Mouse (Mus musculus): ENCODE measurements around the gene Ceacam1. TPM values are rescaled to one million over a fixed set of nuclear protein-coding genes. Genes with fewer than 3 reads are reported as not detected.
"Not testable (repeated sequence)": the region's sequence is repeated elsewhere in the genome, so short reads cannot be mapped to it uniquely, and the experiment has no call there.

Ceacam1 gene
- 10 to 100 TPM; 10.3 to 11.7 TPM for total RNA-seq (2021)
- long read RNA-seq, experiment 1, transcript Ceacam1-209 (6 exons, 1,061 nt) = major isoform, 15 of 21 reads
- long read RNA-seq, experiment 1, partial matches to known transcripts = 2 of 21 reads
- long read RNA-seq, experiment 1, other reads (novel, unspliced or antisense) = 2 of 21 reads
- long read RNA-seq, experiment 2, partial matches to known transcripts = 0 of 3 reads
- long read RNA-seq, experiment 2, other reads (novel, unspliced or antisense) = 0 of 3 reads

DNA sequence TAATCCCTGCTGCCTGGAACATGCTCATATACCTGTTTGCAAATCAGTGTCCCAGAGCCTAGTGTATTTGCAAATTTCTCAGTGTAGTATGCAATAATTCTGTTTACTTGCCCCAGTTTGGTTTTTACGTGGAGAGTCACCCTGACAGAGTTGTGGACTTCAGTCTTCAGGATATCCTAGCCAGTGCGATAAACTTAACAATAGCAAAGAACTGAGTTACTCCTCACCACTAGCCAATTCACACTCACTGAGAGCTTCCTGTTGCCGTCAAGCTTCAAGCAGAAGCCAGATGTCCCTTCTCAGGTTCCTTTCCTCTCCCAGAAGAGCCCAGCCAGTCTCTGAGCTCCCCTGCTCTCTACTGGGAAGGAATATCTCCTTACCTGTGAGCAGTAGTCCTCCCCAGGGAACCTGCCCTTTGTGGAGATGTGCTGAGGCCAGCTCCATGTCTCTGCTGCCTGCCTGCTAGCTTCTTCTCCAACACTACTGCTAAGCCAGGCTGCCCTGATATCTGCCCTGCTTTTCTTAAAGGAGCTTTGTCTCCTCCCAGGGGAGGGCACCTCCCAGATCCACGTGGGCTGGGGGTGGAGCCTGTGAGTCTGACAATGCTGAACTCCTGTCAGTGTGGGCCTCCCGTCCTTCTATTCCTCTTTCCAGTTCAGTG, at the start of gene Ceacam1:
Ceacam1 (minus strand) TSS at position 513 of the 661 bp plus-strand sequence.
- DNase-seq = peak; percentile 71 to 84

DNA sequence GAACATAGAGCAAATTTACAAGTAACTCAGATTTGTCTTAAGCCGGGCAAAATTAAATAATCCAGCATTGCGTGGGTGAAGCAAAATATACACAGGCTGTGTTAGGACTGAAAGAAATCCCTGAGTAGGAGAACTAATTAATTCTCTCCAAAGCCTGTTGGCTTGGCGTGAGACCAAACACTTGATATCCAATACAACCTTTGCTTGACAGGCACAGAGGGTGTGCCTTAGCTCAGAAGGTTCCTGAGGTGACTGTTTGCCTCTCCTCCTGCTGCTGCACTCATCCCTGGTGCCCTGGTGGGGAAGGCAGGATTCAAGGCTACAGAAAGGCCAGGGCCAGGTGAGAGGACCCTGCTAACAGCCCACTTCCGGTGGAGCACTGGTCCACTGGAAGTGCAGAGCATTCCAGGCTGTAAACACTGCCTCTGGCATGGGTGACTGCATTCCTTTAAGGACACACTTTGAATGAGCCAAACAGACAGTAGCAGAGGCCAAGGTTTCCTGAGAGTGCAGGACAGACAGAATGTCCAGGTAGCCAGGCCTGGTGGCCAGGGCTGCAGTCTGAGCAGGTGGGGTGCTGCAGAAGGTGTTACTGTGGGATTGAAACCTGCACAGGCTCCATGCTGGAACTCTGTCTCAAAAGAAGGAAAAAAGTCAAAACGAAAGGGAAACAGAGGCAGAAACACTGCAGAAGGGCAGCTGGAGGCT, 38.8 kb upstream of the Ceacam1 start:
- not testable (repeated sequence) for DNase-seq

DNA sequence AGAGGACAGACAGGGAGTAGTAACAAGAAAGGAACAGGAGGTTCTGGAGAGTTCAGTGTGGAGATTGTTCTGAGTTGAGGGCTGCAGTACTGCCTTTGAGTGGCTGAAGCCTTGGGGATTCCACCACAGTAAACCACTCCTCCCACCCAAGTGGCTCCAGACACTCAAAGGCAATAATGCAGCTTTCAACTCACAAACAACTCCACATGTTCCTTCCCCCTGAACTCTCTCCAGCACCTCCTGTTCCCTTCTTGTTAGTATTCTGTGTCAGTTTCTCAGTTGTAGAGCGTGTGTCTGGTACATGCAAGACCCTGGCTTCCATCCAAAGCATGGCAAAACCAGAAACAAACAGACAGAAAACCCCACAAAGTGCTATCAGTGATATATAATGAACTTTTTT, 38.3 kb upstream of the Ceacam1 start:
- not testable (repeated sequence) for DNase-seq

DNA sequence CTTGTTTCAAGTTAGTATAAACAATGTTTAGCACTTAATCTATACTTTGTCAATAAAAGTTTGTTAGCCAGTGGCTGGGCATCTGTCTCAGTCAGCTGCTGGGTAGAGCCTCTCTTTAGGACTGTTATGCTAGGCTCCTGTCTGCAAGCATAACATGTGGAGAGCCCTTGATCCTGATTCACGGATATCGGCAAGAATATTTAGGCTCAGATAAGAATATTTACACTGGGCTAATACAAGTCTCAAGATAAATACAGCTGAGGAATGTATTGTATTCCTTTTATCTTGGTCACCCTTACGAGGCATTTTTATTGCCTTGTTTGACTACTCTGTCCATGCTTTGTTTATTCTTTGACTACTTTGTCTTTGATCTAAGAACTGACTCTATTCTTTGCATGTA, 32.5 kb upstream of the Ceacam1 start:
- DNase-seq = no peak

DNA sequence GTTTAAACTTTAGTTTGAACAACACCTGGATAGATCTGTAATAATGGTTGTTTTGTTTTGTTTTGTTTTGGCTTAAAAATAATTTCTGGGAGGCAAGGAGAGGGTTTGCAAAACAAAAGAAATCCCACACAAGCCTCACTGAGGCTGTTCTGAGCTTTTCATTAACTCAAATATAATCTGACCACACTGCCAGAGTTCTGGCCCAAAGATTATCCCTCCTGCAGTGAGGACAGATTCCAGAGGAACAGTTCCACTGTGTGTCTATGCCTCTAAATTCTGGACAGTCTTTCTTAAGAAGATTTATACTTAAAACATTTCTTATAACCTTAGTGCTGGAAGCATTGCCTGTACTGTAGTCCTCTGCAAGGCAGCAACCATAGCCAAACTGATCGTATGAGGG, 17.2 kb upstream of the Ceacam1 start:
- no peak for DNase-seq

DNA sequence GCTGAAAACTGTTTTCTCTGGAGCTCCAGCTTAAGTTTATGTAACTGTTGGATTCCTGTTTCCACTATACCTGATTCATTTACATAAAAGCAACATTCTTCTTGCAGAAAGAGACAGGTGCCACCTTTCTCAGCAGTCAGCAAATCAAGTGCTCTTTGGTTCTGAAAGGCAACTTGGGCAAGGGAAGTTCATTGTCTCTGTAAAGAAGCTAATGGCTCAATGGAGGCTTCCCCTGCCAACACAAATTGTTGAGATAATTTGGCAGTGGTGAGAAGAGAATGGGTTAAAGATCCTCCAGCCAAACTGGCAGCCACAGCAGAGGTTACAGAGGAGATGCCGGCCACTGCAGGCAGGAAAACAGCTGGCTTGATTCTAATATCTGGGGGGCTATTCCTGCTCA, 13.3 kb upstream of the Ceacam1 start:
- not testable (repeated sequence) for DNase-seq

DNA sequence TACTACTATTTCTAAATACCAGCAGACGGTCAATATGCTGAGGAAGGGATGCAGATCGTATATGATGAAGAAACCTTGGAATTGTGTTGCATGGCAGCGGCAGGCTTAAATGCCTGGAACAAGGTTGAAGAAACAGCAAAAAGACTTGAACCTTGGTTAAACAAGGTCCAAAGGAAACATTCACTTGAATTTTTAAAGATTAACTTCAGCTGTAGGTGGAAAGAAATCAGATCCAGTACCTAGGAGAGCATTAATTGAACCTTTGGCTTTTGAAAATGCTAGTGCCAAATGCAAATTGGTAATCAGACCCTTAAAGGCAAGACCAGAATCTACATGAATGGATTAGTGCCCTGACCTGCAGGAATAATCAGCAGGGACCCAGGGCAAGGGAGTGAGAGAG, 12.0 kb upstream of the Ceacam1 start:
- DNase-seq = not testable (repeated sequence)

DNA sequence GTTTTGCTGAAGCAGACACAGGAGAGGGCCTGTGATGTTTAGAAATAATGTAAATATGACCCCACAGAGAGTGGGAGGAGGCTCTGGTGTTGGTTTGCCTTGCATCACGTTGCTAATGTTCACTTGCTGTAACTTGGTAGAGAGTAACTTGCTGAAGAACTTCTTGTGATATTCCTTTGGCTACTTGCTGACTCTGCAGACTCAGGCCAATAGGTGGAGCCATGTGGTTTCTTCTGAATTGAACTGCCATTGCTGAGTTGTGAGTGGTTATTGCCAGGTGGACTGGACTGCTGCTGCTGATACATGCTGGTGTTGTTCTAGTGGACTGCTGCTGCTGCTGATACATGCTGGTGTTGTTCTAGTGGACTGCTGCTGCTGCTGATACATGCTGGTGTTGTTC, 8.8 kb upstream of the Ceacam1 start:
- DNase-seq = peak; percentile 49 to 66

DNA sequence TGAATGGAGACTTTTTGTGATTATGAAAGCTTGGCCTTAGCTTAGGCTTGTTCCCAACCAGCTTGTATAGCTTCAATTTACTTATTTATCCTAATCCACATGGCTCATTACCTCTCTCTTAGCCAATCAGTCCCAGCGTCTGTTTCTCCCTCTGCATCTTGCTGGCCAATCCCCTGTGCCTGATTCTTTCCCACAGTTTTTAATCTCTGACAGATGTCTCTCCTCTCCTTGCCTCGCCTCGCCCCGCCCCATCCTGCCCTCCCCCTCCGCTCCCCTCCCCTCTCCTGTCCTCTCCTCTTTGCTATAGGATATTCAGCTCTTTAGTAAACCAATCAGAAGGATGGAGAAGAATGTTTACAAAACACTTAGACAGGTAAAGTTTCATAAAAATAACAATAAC, 7.7 kb upstream of the Ceacam1 start:
- no peak for DNase-seq

DNA sequence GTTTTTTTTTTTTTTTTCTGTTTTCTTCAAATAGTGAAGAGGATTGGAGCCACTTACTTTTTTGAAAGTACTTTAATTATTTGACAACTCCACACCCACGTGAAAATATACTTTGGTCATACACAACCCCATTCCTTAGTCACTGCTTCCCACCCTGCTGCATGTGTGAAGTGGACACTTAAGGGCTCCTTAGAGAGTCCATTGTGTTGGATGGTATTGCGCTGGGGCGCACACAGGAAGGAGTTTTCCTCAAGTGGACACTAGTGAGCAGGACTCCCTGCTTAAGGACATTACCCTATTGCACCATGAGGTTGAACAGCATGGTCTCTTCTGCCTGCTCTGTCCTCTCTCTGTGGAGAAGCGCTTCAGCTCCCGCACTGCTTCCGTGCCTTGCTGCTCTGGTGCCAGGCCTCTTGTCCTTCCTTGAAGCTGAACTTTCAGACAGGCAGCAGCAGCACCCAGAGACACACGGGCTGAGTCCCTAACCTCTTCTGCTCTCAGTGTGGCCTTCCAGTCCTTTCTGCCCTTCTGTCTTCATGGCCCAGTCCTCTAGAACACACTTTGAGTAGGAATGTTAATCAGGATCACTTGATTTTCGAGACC, 5.8 kb upstream of the Ceacam1 start:
- no peak for DNase-seq

DNA sequence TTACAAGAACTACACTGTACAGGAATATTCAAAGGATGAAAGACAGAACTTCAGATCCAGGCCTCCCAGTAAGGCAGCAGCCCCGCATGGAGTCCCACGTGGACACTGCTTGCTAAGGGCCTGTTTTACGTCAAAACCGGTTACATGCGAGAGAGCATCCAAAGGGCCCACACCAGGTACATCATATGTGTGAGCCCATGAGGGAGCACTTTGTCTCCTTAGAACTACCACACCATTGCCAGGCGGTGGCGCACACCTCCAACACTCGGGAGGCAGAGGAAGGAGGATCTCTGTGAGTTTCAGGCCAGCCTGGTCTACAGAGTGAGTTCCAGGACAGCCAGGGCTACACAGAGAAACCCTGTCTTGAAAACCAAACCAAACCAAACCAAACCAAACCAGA, 3.4 kb upstream of the Ceacam1 start:
- DNase-seq = not testable (repeated sequence)

DNA sequence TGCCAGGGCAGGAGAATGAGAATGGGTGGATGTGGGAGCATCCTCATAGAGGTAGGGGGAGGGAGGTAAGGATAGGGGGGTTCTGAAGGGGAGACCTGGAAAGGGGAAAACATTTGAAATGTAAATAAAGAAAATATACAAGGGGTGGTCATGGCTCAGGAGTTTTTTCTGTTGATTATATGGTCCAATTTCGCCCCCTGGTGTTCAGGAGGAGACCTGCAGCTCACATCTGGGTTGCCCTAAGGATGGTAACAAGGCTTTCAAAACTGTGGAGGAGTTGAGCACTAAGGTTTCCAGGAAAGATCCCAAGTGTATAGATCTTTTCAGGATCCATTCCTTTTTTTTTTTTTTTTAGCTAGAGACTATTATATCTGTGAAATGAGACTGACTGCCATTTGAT, 2.0 kb upstream of the Ceacam1 start:
- peak; percentile 42 to 69 for DNase-seq

DNA sequence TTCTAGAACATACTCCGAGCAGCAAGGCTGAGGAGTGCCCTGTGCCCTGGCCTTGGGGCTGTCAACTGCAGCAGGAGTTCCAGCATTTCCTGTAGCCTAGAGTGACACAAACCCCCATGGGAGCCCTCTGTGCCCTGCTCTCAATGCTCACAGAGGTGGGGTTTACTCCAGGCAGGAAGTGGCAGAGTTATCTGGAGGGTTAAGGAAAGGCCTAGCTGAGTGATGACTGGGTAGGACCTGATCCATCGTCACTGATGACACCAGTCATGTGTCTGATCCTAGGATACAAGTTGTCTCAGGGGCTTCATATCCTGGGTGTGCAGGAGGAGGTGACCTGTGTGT, 320 bp upstream of the Ceacam1 start:
- not testable (repeated sequence) for DNase-seq

DNA sequence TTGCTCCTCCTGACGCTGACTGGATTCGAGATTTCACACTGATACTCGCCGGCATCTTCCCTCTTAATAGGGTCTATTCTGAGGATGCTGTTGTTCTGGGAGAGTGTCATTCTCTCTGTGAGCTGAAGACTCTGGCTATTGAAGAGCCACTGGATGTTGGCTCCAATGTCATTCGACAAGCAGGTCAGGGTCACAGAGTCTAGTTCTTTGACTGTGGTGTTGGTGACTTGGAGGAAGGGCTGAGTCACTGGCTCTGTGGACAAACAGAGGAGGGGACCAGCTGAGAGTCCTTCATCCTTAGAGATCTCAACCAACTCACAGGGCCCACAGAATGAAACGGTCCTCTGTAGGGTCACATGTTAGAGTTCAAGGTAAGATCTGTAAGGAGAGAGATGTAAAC, 5.6 kb downstream of the Ceacam1 start:
- DNase-seq = not testable (repeated sequence)

DNA sequence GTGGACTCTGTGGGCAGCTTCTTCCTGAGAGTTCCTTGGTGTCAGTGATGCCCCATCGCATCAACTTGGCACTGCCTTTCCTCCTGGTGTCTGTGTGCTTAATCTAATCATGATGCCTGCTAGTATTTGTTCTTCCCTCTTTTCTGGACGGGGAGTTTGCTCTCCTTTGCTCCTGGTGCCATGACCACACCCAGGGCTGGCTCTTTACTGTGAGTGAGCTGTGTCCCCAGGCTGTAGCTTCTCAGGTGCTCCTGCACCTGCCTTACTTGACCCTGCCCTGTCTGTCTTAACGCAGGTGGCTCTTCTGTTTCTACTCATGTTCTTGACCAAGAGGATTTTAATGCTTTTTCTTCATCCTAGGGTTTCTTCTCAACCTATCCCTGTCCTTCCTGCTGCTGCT, 11.8 kb downstream of the Ceacam1 start:
- not testable (repeated sequence) for DNase-seq

DNA sequence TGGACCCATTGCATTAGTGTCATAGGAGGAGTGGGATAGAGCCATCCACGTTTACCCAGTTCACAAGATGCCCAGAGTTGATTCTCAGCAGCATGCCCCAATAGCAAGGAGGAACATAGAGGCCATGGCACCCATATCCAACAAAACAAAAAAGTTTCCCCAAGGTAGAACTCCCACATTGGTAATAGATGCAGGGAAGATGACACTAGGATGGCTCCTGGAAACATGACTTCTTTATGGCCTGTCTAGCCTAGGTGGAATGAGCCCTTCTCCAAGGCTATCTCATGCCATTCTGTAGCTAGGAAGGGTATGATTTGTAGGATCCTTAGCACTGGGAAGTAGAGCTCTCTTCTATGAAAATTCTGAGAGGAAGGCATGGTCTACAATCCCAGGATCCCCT, 12.4 kb downstream of the Ceacam1 start:
- no peak for DNase-seq

DNA sequence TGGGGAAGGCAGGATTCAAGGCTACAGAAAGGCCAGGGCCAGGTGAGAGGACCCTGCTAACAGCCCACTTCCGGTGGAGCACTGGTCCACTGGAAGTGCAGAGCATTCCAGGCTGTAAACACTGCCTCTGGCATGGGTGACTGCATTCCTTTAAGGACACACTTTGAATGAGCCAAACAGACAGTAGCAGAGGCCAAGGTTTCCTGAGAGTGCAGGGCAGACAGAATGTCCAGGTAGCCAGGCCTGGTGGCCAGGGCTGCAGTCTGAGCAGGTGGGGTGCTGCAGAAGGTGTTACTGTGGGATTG, 15.4 kb downstream of the Ceacam1 start:
- DNase-seq = not testable (repeated sequence)

DNA sequence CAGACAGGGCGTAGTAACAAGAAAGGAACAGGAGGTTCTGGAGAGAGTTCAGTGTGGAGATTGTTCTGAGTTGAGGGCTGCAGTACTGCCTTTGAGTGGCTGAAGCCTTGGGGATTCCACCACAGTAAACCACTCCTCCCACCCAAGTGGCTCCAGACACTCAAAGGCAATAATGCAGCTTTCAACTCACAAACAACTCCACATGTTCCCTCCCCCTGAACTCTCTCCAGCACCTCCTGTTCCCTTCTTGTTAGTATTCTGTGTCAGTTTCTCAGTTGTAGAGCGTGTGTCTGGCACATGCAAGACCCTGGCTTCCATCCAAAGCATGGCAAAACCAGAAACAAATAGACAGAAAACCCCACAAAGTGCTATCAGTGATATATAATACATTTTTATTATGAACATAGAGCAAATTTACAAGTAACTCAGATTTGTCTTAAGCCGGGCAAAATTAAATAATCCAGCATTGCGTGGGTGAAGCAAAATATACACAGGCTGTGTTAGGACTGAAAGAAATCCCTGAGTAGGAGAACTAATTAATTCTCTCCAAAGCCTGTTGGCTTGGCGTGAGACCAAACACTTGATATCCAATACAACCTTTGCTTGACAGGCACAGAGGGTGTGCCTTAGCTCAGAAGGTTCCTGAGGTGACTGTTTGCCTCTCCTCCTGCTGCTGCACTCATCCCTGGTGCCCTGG, 15.9 kb downstream of the Ceacam1 start:
- DNase-seq = not testable (repeated sequence)

DNA sequence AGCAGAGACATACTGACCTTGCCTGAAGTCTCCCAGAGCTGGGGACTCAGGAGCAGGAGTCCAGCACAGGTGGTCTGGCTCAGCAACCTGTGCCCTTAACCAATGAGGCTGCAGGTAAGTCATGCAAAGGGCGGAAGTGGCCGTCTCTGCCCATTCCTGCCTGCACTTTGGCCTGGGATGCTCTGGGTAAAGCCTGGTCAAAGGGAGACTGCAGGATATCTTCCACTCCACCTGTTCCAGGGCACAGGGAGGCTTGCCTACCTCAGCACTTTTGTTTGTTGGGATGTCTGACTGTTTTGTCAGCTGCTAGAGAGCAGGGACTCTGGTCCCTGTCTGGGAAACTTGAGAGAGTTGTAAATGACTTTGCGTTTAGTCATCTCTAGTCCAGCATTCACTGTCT, 25.3 kb downstream of the Ceacam1 start:
- DNase-seq = no peak

DNA sequence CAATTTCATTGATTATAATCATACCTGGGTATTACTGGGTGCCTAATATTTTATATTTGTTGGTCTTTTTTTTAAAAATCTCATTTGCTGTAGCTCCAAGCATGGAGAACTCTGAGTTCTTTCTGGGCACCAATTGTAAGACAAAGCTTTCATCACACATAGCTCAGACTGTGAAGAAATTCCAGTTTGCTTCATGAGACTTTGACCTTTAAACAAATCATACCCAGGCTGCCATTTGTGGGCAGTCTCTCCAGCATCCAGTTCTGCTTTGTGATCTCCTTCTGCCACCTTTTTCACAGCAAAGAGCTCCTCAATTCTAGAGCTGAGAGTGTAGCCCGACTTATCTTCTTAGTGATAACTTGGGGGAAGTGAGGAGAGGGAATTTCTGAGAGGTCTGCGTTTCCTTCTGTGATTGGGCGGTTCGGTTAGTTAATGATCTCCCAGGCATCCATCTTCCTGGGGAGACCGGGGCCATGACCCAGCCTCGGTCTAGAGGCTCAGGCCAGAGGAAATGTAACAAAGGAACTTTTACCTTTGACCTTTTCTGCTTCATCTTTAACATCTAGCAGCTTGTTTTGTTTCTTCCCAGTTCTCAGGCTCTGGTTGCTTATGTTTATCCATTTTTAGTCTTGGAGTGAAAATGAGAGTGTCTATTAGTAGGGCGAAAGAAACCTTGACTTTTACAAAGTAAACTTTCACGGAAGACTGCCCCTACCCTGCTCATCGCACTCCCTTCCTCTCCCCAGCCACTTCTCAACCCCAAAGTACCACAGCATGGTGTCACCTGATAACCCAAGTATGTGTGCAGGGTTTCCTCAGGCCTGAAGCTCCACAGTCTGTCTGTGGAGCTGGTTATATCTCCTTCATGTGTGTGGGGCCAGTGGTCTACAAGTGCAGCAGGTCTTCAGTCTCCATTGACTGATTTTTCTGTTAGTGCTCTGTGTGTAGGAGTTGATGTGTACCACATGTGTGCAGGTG, 27.2 kb downstream of the Ceacam1 start:
- no peak for DNase-seq

DNA sequence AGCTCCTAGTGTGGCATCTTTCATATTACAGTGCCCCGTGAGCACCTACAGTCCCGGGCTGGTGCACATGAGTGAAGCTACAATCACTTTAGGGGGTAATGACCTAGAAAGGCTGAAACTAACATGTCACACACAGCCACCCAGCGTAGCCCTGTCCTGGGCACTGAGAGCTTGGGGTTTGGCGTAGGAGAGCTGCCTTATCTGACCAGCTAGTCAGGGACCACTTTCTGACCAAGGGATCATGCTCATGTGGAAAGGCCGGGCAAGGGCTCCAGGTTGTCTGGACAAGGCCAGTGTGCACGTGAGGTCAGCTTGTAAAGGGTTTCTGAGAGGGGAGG, 36.6 kb downstream of the Ceacam1 start:
- no peak for DNase-seq
